Mouse (Mus musculus) intestine, postnatal 0 days (tissue): ENCODE data around the gene Crb3. TPM values are rescaled to one million over a fixed set of nuclear protein-coding genes. Genes with fewer than 3 reads are reported as not detected.

Experiments used
- ATAC-seq: fragments of 200-750 bp; cut with Nextera tagmentation; 2 replicates; pipeline ENCODE4 v1.8.0; 2017; ENCODE audit warnings: mild to moderate bottlenecking, moderate TSS enrichment, moderate library complexity
- H3K27ac ChIP-seq: fragments of 300-500 bp; sonication (generic); 2 replicates; pipeline ENCODE4 v1.5.1; 2014; ENCODE audit warnings: mild to moderate bottlenecking, low read depth, low read length, moderate library complexity
- H3K27me3 ChIP-seq: fragments of 300-500 bp; sonication (generic); replicated peaks from 2 replicates; pipeline ENCODE4 v1.6.1; 2014; ENCODE audit warnings: low read length, mixed read lengths; ENCODE audit not compliant: control insufficient read depth, insufficient read depth
- H3K36me3 ChIP-seq: fragments of 300-500 bp; sonication (generic); 2 replicates; pipeline ENCODE4 v1.6.1; 2014; ENCODE audit warnings: mild to moderate bottlenecking, moderate library complexity; ENCODE audit not compliant: control insufficient read depth, insufficient read depth
- H3K4me1 ChIP-seq: fragments of 300-500 bp; sonication (generic); replicated peaks from 2 replicates; pipeline ENCODE4 v1.6.1; 2014; ENCODE audit warnings: antibody characterized with exemption, low read length, mixed read lengths; ENCODE audit not compliant: control insufficient read depth, insufficient read depth
- H3K4me2 ChIP-seq: fragments of 300-500 bp; sonication (generic); replicated peaks from 2 replicates; pipeline ENCODE4 v1.6.1; 2014; ENCODE audit warnings: low read depth, mild to moderate bottlenecking, moderate library complexity
- H3K4me3 ChIP-seq: fragments of 300-500 bp; sonication (generic); 2 replicates; pipeline ENCODE4 v1.5.1; 2014; ENCODE audit warnings: low read depth, low read length
- H3K9ac ChIP-seq: fragments of 300-500 bp; sonication (generic); 2 replicates; pipeline ENCODE4 v1.6.1; 2014; ENCODE audit warnings: mild to moderate bottlenecking, low read depth, low read length
- H3K9me3 ChIP-seq: fragments of 300-500 bp; sonication (generic); 2 replicates; pipeline ENCODE4 v1.6.1; 2016; ENCODE audit warnings: mixed run types; ENCODE audit not compliant: control insufficient read depth
- CTCF ChIP-seq: sonication (generic); IDR thresholded peaks from 2 replicates; pipeline ENCODE4 v1.5.1; 2016; ENCODE audit warnings: low read depth, mild to moderate bottlenecking, control low read depth, antibody characterized with exemption, moderate library complexity
- WGBS: fragments of 180-500 bp; shearing (Covaris S2); extraction: QIAGEN DNeasy Blood & Tissue Kit; methylation state at CpG from one replicate; pipeline ENCODE4 v1.1.7; 2014; 5-methylcytosine and 5-hydroxymethylcytosine counted together
- polyA plus RNA-seq: library from polyadenylated mRNA; unstranded; fragments of >200 nt; fragmentation: Nextera tagmentation; extraction: Ambion mirVana; gene quantifications from 2 replicates; pipeline ENCODE4 v1.2.1, GENCODE M21; 2015

The Crb3 gene
- 121 and 130 TPM in 2 replicates for polyA plus RNA-seq

DNA sequence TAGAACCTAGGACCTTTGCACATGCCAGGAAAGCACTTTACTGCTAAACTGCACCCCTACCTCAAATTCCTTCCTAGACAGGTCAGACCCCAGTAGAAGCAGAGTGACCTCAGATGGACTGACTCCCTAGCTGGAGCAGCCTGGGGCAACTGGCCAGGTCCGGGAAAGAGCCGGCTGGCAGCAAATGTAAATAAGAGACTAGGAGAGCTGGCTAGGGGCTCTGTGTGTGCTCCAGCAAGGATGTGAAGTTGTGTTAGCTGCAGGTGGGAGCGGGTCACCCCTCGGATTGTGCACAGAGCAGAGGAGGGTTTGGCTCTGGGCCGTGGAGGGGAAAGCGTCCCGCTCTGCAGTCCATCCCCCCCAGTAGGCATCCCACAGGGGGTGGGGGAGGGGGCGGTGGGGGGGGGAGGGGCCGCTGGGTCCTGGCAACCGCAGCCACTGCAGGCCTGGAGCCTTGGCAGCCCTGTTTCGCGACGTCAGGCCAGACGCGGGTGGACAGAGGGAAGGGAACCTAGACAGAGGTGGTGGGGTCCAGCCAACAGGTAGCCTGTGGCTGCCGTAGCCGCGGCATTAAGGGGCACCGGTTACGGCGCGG, at the start of gene Crb3:
TSS of gene Crb3 (plus strand) at position 215 of the 595 bp plus-strand sequence.
- no peak for ATAC-seq
- Histone ChIP-seq H3K9me3 (no peaks in the 10 kb centered on the region), H3K9ac (peak within 1 kb of the TSS; percentile 69), H3K36me3 (no peaks in the 10 kb centered on the region; the same call in 1 of the 2 replicates), H3K27ac (0 out of 2 replicates have a peak within 1 kb of the TSS, but pooled peaks have one; percentile 76), H3K4me2 (peak within 1 kb of the TSS; percentile 98), H3K27me3 (peaks cover 8% of the 10 kb centered on the region; the same call in 1 of the 2 replicates), H3K4me3 (peak within 1 kb of the TSS; percentile 68), H3K4me1 (peaks cover 6% of the 10 kb centered on the region; the same call in 1 of the 2 replicates)
- no peak for TF ChIP-seq CTCF
- under 1% methylated on average over 20 of the region's 22 CpGs for WGBS

DNA sequence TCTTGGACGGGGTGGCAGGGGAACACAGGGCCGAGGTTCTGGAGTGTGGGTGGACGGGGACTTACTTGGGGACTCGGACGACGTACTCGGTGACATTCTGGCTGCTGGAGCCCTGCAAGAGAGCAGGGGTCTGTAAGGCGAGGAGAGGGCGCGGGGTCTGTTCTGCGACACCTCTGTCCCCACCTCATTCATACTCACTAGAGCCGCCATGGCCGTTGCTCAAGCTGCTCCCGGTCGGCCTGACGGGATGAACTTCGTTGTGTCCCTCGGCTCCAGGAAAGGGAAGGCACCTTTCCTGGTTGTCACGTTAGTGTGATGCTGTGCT, 48.0 kb upstream of the Crb3 start:
- H3K9me3 ChIP-seq = no peaks in the 10 kb centered on the region
- H3K9ac ChIP-seq = peak overlapping the region; percentile 78
- whole genome bisulfite sequencing = under 1% methylated on average over 19 of the region's 19 CpGs
- peak overlapping the region; percentile 70 for H3K4me3 ChIP-seq
- H3K36me3 ChIP-seq = peaks cover 29% of the 10 kb centered on the region
- H3K27ac ChIP-seq = peak overlapping the region; percentile 73
- TF ChIP-seq CTCF = no peak
- H3K4me2 ChIP-seq = peak overlapping the region; percentile 89
- no peaks in the 10 kb centered on the region for H3K27me3 ChIP-seq
- ATAC-seq = peak; percentile 61
- H3K4me1 ChIP-seq = no peaks in the 10 kb centered on the region

DNA sequence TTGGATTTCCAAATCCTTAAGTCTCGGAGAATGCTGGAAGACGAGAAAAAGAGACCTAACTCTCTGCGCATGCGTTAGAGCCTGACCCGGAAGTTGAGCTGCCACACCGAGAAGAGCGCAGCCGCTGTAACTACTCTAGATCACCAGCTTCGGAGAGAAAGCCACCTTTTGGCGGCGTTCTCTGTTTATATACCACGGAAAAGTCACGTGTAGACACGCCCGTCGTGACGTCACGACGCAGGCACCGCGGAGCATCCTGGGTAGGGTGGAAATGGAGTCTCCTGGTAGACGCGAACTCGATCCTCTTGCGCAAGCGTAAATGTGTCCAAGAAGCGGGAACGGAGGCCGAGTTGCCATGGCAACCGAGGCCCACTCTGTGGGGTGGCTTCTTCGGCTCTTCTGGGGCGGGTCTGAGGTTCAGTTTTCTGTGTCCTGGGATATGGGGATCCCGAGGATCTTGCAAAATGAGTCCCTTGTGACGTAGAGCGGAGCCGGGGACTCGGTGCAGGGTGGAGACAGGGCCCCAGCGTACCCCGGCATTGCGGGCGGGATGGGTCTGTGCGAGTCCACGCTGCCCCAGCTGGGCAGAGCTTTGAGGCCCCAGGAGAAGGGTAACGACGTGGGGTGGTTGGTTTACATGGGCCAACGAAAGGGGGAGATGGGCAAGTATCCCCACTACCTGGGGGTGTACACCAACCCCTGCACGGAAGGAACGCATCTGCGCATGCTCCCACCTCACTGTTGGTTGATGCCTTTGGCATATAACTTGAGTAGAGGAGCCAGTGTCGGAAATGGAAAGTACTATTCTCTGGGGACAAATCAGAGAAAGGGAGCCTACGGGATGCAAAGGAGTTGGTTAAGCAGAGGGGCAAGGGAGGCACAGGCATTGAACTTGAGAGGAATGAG, 47.4 kb upstream of the Crb3 start, which contains the start of the genes Gtf2f1 and Gm17949:
TSS of gene Gtf2f1 (minus strand) at position 53 of the 906 bp plus-strand sequence.
TSS of gene Gm17949 (plus strand) at position 234 of the 906 bp plus-strand sequence.
- peak within 1 kb of the TSS; percentile 78 for H3K9ac ChIP-seq
- peak; percentile 92 for ATAC-seq
- peak; percentile 35; the same call in 1 of the 2 replicates for TF ChIP-seq CTCF
- peaks cover 23% of the 10 kb centered on the region for H3K36me3 ChIP-seq
- under 1% methylated on average over 51 of the region's 51 CpGs for WGBS
- no peaks in the 10 kb centered on the region for H3K9me3 ChIP-seq
- no peaks in the 10 kb centered on the region for H3K27me3 ChIP-seq
- peak within 1 kb of the TSS; percentile 70 for H3K4me3 ChIP-seq
- peak within 1 kb of the TSS; percentile 75 for H3K27ac ChIP-seq
- peak within 1 kb of the TSS; percentile 89 for H3K4me2 ChIP-seq
- H3K4me1 ChIP-seq = no peaks in the 10 kb centered on the region

- H3K9me3 ChIP-seq = no peaks in the 10 kb centered on the region
- H3K9ac ChIP-seq = no peak overlapping the region
- no peaks in the 10 kb centered on the region for H3K4me1 ChIP-seq
- 78% methylated on average over 13 of the region's 13 CpGs for WGBS
- no peak for TF ChIP-seq CTCF
- no peaks in the 10 kb centered on the region for H3K27me3 ChIP-seq
- peak overlapping the region; percentile 70 for H3K4me3 ChIP-seq
- ATAC-seq = no peak
- H3K27ac ChIP-seq = peak overlapping the region; percentile 75
- H3K36me3 ChIP-seq = peaks cover 14% of the 10 kb centered on the region
- H3K4me2 ChIP-seq = peak overlapping the region; percentile 84
Measured at GRCm38 (mm10) chr17:57012245-57012795, 46.6 kb upstream of the Crb3 start.

- H3K9ac ChIP-seq = no peak overlapping the region
- no peaks in the 10 kb centered on the region for H3K9me3 ChIP-seq
- H3K4me2 ChIP-seq = no peak overlapping the region
- no peaks in the 10 kb centered on the region for H3K4me1 ChIP-seq
- no peaks in the 10 kb centered on the region for H3K27me3 ChIP-seq
- no peak overlapping the region for H3K4me3 ChIP-seq
- no peak for ATAC-seq
- TF ChIP-seq CTCF = no peak
- H3K36me3 ChIP-seq = peaks cover 42% of the 10 kb centered on the region
- H3K27ac ChIP-seq = no peak overlapping the region
- WGBS = 68% methylated on average over 2 of the region's 2 CpGs
Measured at GRCm38 (mm10) chr17:57019693-57020092, 39.2 kb upstream of the Crb3 start.

- H3K4me2 ChIP-seq = no peak overlapping the region
- no peak for ATAC-seq
- 85% methylated on average over 5 of the region's 5 CpGs for whole genome bisulfite sequencing
- no peaks in the 10 kb centered on the region for H3K27me3 ChIP-seq
- no peak for TF ChIP-seq CTCF
- no peak overlapping the region for H3K27ac ChIP-seq
- H3K9ac ChIP-seq = no peak overlapping the region
- H3K4me1 ChIP-seq = no peaks in the 10 kb centered on the region
- peaks cover 55% of the 10 kb centered on the region for H3K36me3 ChIP-seq
- H3K9me3 ChIP-seq = no peaks in the 10 kb centered on the region
- H3K4me3 ChIP-seq = no peak overlapping the region
Measured at GRCm38 (mm10) chr17:57020960-57021359, 37.9 kb upstream of the Crb3 start.
